Mouse (Mus musculus) testis, postnatal 10 days (tissue): ENCODE measurements around the gene Gm6358.
"Not testable (repeated sequence)": the region's sequence is repeated elsewhere in the genome, so short reads cannot be mapped to it uniquely, and the experiment has no call there.

Source experiments
- DNase-seq: peaks from one replicate; pipeline ENCODE4 v3.0.0; 2021; ENCODE audit warnings: low spot score

Gene Gm6358

GRCm38 (mm10) chr16:89140551-89140950, at the start of gene Gm6358:
Gene Gm6358 (plus strand): TSS chr16:89140851.
- no peak for DNase-seq

DNA sequence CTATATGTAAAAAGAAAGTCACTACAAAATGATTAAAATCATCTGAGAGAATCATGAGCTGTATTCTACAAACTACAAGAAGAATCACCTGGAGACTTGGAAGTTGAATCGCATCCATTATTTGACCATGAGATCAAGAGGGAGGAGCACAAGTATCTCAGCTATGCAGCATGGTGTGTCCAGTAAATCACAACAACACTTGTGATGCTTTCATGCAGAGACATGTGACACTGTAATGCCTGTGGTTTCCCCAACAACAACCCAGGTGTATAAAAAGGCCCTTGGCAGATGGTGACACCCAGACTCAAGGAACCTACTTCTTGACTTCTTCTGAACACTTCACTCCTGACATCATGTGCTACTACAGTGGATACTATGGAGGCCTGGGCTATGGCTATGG, 10.1 kb downstream of the Gm6358 start, which contains the start of gene Gm10061:
Gene Gm10061, plus strand, starts transcription at position 301 of the 400 bp plus-strand sequence.
- no peak for DNase-seq

GRCm38 (mm10) chr16:89157652-89158051, 17.0 kb downstream of the Gm6358 start, which contains the start of gene Gm9789:
Gene Gm9789 (plus strand): TSS chr16:89157952.
- no peak for DNase-seq

- not testable (repeated sequence) for DNase-seq
Observed at GRCm38 (mm10) chr16:89169190-89169589, 28.5 kb downstream of the Gm6358 start, which contains the start of gene Gm7735. Gene Gm7735 (plus strand): TSS chr16:89169490.

DNA sequence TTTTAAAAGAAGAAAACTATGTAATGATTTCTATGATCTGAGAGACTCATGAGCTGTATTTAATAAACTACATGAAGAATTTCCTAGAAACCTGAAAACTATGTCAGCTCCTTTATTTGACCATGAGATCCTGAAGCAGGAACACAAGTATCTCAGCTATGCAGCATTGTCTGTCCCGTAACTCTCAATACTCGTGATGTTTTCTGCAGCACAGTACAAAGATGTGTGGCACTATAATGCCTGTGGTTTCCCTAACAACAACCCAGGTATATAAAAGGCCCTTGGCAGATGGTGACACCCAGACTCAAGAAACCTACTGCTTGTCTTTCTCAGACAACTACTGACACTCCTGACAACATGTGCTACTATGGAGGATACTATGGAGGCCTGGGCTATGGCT, 33.8 kb downstream of the Gm6358 start, which contains the start of gene 1110057P08Rik:
Gene 1110057P08Rik, plus strand, starts transcription at position 301 of the 400 bp plus-strand sequence.
- no peak for DNase-seq

GRCm38 (mm10) chr16:89188621-89189020, 48.0 kb downstream of the Gm6358 start:
- DNase-seq: no peak
